Mouse (Mus musculus): ENCODE results near the gene Emc6.

- no peak for TF ChIP-seq POLR2A (IDR thresholded peaks at IDR 0.05; ENCODE audit: borderline replicate concordance, extremely low read depth, low read depth, low read length)
- TF ChIP-seq CTCF (IDR thresholded peaks at IDR 0.05; ENCODE audit: insufficient read depth, low read length): no peak
Observed at GRCm38 (mm10) chr11:73207621-73208020, 30.8 kb upstream of the Emc6 start.

All from lung, adult 2 months (tissue).